Mouse (Mus musculus) MEL (cell line): ENCODE measurements around the gene Naa15. TPM values are rescaled to one million over a fixed set of nuclear protein-coding genes. Genes with fewer than 3 reads are reported as not detected.
A peak's percentile ranks its signal among the peaks of the same experiment; 100 is the strongest.
"Not testable (repeated sequence)": the region's sequence is repeated elsewhere in the genome, so short reads cannot be mapped to it uniquely, and the experiment has no call there.

Experiments
- DNase-seq: peaks from one replicate; pipeline ENCODE4 v3.0.0; 2011; ENCODE audit warnings: low read depth, low spot score
- H3K27ac ChIP-seq: 2 replicates; pipeline ENCODE4 v1.5.1; 2012; ENCODE audit warnings: low read depth, mild to moderate bottlenecking, control low read depth, low read length, moderate library complexity; ENCODE audit not compliant: control insufficient read depth
- H3K27me3 ChIP-seq, 2 experiments: fragments of 150-350 bp in 1 of 2; sonication (generic) in 1 of 2; 2 replicates each; pipeline ENCODE4 v1.6.1; 2012; ENCODE audit warnings: low read length in 2 of 2, mild to moderate bottlenecking in 2 of 2, improper control_type of control experiment in 1 of 2, moderate library complexity in 1 of 2; ENCODE audit not compliant: insufficient read depth in 2 of 2, control insufficient read depth in 1 of 2
- H3K36me3 ChIP-seq, 2 experiments: 2 replicates each; pipeline ENCODE4 v1.6.1; 2012 to 2014; ENCODE audit warnings: low read length in 2 of 2, improper control_type of control experiment in 1 of 2, inconsistent platforms in 1 of 2, mild to moderate bottlenecking in 1 of 2; ENCODE audit not compliant: insufficient read depth in 2 of 2, control insufficient read depth in 1 of 2
- H3K4me1 ChIP-seq, 2 experiments: fragments of 150-350 bp in 1 of 2; sonication (generic) in 1 of 2; 2 replicates each; pipeline ENCODE4 v1.6.1; 2012; ENCODE audit warnings: low read length in 2 of 2, improper control_type of control experiment in 1 of 2, mild to moderate bottlenecking in 1 of 2; ENCODE audit not compliant: insufficient read depth in 2 of 2, control insufficient read depth in 1 of 2
- H3K4me3 ChIP-seq, 2 experiments: fragments of 150-350 bp in 1 of 2; sonication (generic) in 1 of 2; 2 replicates each; pipeline ENCODE4 v1.5.1; 2012; ENCODE audit warnings: low read depth in 2 of 2, low read length in 2 of 2, mild to moderate bottlenecking in 2 of 2, moderate library complexity in 2 of 2, control low read depth in 1 of 2, improper control_type of control experiment in 1 of 2; ENCODE audit not compliant: control insufficient read depth in 1 of 2, insufficient read depth in 1 of 2
- H3K79me2 ChIP-seq: 2 replicates; pipeline ENCODE4 v1.6.1; 2012; ENCODE audit warnings: mild to moderate bottlenecking, low read length, moderate library complexity; ENCODE audit not compliant: control insufficient read depth, poor library complexity, insufficient read depth
- H3K9ac ChIP-seq: 2 replicates; pipeline ENCODE4 v1.6.1; 2012; ENCODE audit warnings: low read depth, mild to moderate bottlenecking, control low read depth, low read length, moderate library complexity; ENCODE audit not compliant: control insufficient read depth, poor library complexity, severe bottlenecking
- H3K9me3 ChIP-seq: fragments of 150-350 bp; sonication (generic); replicated peaks from 2 replicates; pipeline ENCODE4 v1.6.1; 2012; ENCODE audit warnings: mild to moderate bottlenecking, low read length, improper control_type of control experiment, moderate library complexity; ENCODE audit not compliant: insufficient read depth
- CTCF ChIP-seq, 3 experiments: IDR thresholded peaks in 2 of 3; conservative IDR thresholded peaks in 1 of 3; 2 replicates each; pipeline ENCODE4 v1.5.1; 2011 to 2012; ENCODE audit warnings: low read length in 3 of 3, low read depth in 2 of 3, mild to moderate bottlenecking in 2 of 3, improper control_type of control experiment in 1 of 3, inconsistent platforms in 1 of 3, mixed read lengths in 1 of 3, moderate library complexity in 1 of 3; ENCODE audit not compliant: control insufficient read depth in 1 of 3, insufficient read depth in 1 of 3, poor library complexity in 1 of 3, severe bottlenecking in 1 of 3
- E2F4 ChIP-seq: IDR thresholded peaks from 2 replicates; pipeline ENCODE4 v1.6.1; 2011; ENCODE audit warnings: low read depth, low read length, improper control_type of control experiment, borderline replicate concordance
- KAT2A ChIP-seq: conservative IDR thresholded peaks from 2 replicates; pipeline ENCODE4 v1.6.1; 2012; ENCODE audit warnings: low read depth, low read length, improper control_type of control experiment, inconsistent platforms
- MAFK ChIP-seq: IDR thresholded peaks from 2 replicates; pipeline ENCODE4 v1.6.1; 2011; ENCODE audit warnings: low read depth, mild to moderate bottlenecking, low read length, improper control_type of control experiment, borderline replicate concordance
- MEF2A ChIP-seq: IDR thresholded peaks from 2 replicates; pipeline ENCODE4 v1.6.1; 2014; ENCODE audit warnings: low read depth, mild to moderate bottlenecking, inconsistent platforms, low read length, improper control_type of control experiment; ENCODE audit not compliant: poor library complexity, insufficient replicate concordance, severe bottlenecking; ENCODE audit errors: extremely low read depth
- MXI1 ChIP-seq: IDR thresholded peaks from 2 replicates; pipeline ENCODE4 v1.6.1; 2011; ENCODE audit warnings: mild to moderate bottlenecking, low read depth, low read length, improper control_type of control experiment
- MYB ChIP-seq: IDR thresholded peaks from 2 replicates; pipeline ENCODE4 v1.6.1; 2011; ENCODE audit warnings: mild to moderate bottlenecking, low read depth, low read length, improper control_type of control experiment
- POLR2A ChIP-seq, 2 experiments: IDR thresholded peaks; 2 replicates each; pipeline ENCODE4 v1.6.1; 2011 to 2012; ENCODE audit warnings: low read length in 2 of 2, mild to moderate bottlenecking in 2 of 2, control low read depth in 1 of 2, improper control_type of control experiment in 1 of 2, low read depth in 1 of 2, moderate library complexity in 1 of 2; ENCODE audit not compliant: control insufficient read depth in 1 of 2, insufficient read depth in 1 of 2, poor library complexity in 1 of 2
- POLR2AphosphoS5 ChIP-seq: IDR thresholded peaks from 2 replicates; pipeline ENCODE4 v1.6.1; 2012; ENCODE audit warnings: low read depth, borderline replicate concordance, mild to moderate bottlenecking, inconsistent platforms, low read length, moderate library complexity, mixed read lengths
- SIN3A ChIP-seq: IDR thresholded peaks from 2 replicates; pipeline ENCODE4 v1.6.1; 2012; ENCODE audit warnings: low read length, improper control_type of control experiment, inconsistent platforms
- TBP ChIP-seq: IDR thresholded peaks from 2 replicates; pipeline ENCODE4 v1.8.0; 2011; ENCODE audit warnings: low read depth, low read length, improper control_type of control experiment
- UBTF ChIP-seq: IDR thresholded peaks from 2 replicates; pipeline ENCODE4 v1.6.1; 2012; ENCODE audit warnings: low read depth, mild to moderate bottlenecking, inconsistent platforms, low read length, improper control_type of control experiment, moderate library complexity, borderline replicate concordance; ENCODE audit not compliant: insufficient read depth
- ZKSCAN1 ChIP-seq: IDR thresholded peaks from 2 replicates; pipeline ENCODE4 v1.6.1; 2012; ENCODE audit warnings: low read depth, mild to moderate bottlenecking, inconsistent platforms, low read length, improper control_type of control experiment, moderate library complexity
- ZMIZ1 ChIP-seq: IDR thresholded peaks from 2 replicates; pipeline ENCODE4 v1.6.1; 2012; ENCODE audit warnings: low read depth, mild to moderate bottlenecking, inconsistent platforms, low read length, improper control_type of control experiment, moderate library complexity
- ZNF384 ChIP-seq: IDR thresholded peaks from 2 replicates; pipeline ENCODE4 v1.6.1; 2012; ENCODE audit warnings: low read depth, mild to moderate bottlenecking, inconsistent platforms, low read length, improper control_type of control experiment
- polyA plus RNA-seq, 2 experiments: library from polyadenylated mRNA; stranded (reverse) in 1 of 2; unstranded in 1 of 2; fragments of >175 nt in 1 of 2; fragments of >200 nt in 1 of 2; gene quantifications; 2 replicates each; pipeline versions ENCODE4 v1.2.1 to v1.2.4; 2012; ENCODE audit warnings: low replicate concordance in 2 of 2, low read depth in 1 of 2; ENCODE audit not compliant: insufficient read length in 2 of 2, insufficient read depth in 1 of 2, missing spikeins in 1 of 2
- total RNA-seq: library from RNA; depleted of rRNA; stranded (reverse); fragments of 300-350 nt; gene quantifications from 2 replicates; pipeline ENCODE4 v1.2.3, GENCODE M21; 2012

The Naa15 gene
- total and polyA plus RNA-seq, 3 experiments, result 36.6 to 558 (median 61.6) TPM

- H3K36me3 ChIP-seq, result not testable (repeated sequence)
- peaks cover 3 to 11% of the 10 kb centered on the region in 2 experiments; a peak in 3 of 4 replicates for H3K4me1 ChIP-seq
- peak; percentile 78 for TF ChIP-seq TBP
- TF ChIP-seq, all 39 proteins: peak for 1; not testable (repeated sequence) for 38
- not testable (repeated sequence) for H3K9ac ChIP-seq, H3K27ac ChIP-seq, H3K9me3 ChIP-seq, H3K4me3 ChIP-seq, H3K27me3 ChIP-seq, DNase-seq, H3K79me2 ChIP-seq
These were observed 21.9 kb upstream of the Naa15 start for GRCm38 (mm10) chr3:51393018-51393417.

DNA sequence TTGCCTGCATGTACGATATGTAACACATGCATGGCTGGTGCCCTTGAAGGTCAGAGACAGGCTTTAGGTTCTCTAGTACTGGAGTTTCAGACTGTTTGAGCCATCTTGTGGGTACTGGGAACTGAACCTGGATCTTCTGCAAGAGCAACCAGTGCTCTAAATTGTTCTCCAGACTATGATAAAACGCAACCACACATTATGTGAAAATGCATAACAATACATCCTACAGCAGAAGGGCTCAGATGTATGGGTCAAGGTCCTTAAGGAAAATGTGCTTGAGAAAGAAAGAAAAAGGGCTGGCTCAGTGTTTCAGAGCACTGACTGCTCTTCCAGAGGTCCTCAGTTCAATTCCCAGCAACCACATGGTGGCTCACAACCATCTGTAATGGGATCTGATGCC is 21.3 kb upstream of the Naa15 start:
- Histone ChIP-seq H3K4me1 (peaks cover 3 to 9% of the 10 kb centered on the region in 2 experiments; a peak in 3 of 4 replicates), H3K27me3 (no peaks in the 10 kb centered on the region), H3K36me3 (peaks cover 0 to 6% of the 10 kb centered on the region in 2 experiments; a peak in 1 of 4 replicates), H3K9ac (no peak overlapping the region), H3K27ac (no peak overlapping the region), H3K9me3 (no peaks in the 10 kb centered on the region), H3K79me2 (no peaks in the 10 kb centered on the region), H3K4me3 (no peak overlapping the region)
- DNase-seq, result no peak
- TF ChIP-seq CTCF (IDR thresholded peaks at IDR 0.05 in 2 of 3, conservative IDR thresholded peaks at IDR 0.05 in 1 of 3; ENCODE audit: control insufficient read depth in 1 of 3, insufficient read depth in 1 of 3, low read depth in 2 of 3, low read length in 3 of 3, poor library complexity in 1 of 3, severe bottlenecking in 1 of 3), result no peak

GRCm38 (mm10) chr3:51394881-51395280 is 20.1 kb upstream of the Naa15 start:
- Histone ChIP-seq H3K4me1 (peaks cover 0 to 4% of the 10 kb centered on the region in 2 experiments; a peak in 2 of 4 replicates), H3K4me3 (no peak overlapping the region), H3K79me2 (no peaks in the 10 kb centered on the region), H3K27ac (no peak overlapping the region), H3K36me3 (peaks cover 0 to 2% of the 10 kb centered on the region in 2 experiments; a peak in 1 of 4 replicates)
- no peak for TF ChIP-seq ZMIZ1
- peak; percentile 38; the same call in 1 of the 2 replicates for TF ChIP-seq ZNF384
- TF ChIP-seq, all 39 proteins: peak for 1
- Histone ChIP-seq H3K27me3 (no peaks in the 10 kb centered on the region), H3K9ac (no peak overlapping the region), H3K9me3 (no peaks in the 10 kb centered on the region)
- DNase-seq, result no peak

GRCm38 (mm10) chr3:51395461-51396145 is 19.3 kb upstream of the Naa15 start:
- H3K79me2 ChIP-seq, result no peaks in the 10 kb centered on the region
- TF ChIP-seq MEF2A (no peak), UBTF (no peak), CTCF (IDR thresholded peaks at IDR 0.05 in 2 of 3, conservative IDR thresholded peaks at IDR 0.05 in 1 of 3; ENCODE audit: control insufficient read depth in 1 of 3, insufficient read depth in 1 of 3, low read depth in 2 of 3, low read length in 3 of 3, poor library complexity in 1 of 3, severe bottlenecking in 1 of 3) (no peak), E2F4 (no peak), SIN3A (no peak), POLR2A (IDR thresholded peaks at IDR 0.05; ENCODE audit: control insufficient read depth in 1 of 2, insufficient read depth in 1 of 2, low read depth in 1 of 2, low read length in 2 of 2, poor library complexity in 1 of 2) (no peak), POLR2AphosphoS5 (no peak), MXI1 (no peak), KAT2A (no peak), ZKSCAN1 (no peak), MYB (no peak), MAFK (no peak)
- TF ChIP-seq, all 39 proteins: peak for 0
- peaks cover 0 to 2% of the 10 kb centered on the region in 2 experiments; a peak in 1 of 4 replicates for H3K36me3 ChIP-seq
- no peak for DNase-seq
- peak overlapping the region; percentile 66 to 94; a peak in 3 of 4 replicates for H3K4me3 ChIP-seq
- peaks cover 0 to 3% of the 10 kb centered on the region in 2 experiments; a peak in 1 of 4 replicates for H3K4me1 ChIP-seq
- H3K27me3 ChIP-seq, result no peaks in the 10 kb centered on the region
- no peak overlapping the region for H3K9ac ChIP-seq
- H3K9me3 ChIP-seq, result no peaks in the 10 kb centered on the region
- H3K27ac ChIP-seq, result no peak overlapping the region
